Mouse (Mus musculus) liver, adult 2 months (tissue): ENCODE results near the gene Ebf1.

Experiments
- CTCF ChIP-seq: fragments of 200-500 bp; IDR thresholded peaks from 2 replicates; pipeline ENCODE4 v1.5.1; 2011; ENCODE audit warnings: low read depth, low read length, control low read depth
- POLR2A ChIP-seq: fragments of 200-500 bp; IDR thresholded peaks from 2 replicates; pipeline ENCODE4 v1.6.1; 2011; ENCODE audit warnings: low read length, control low read depth; ENCODE audit not compliant: insufficient read depth; ENCODE audit errors: extremely low read depth

DNA sequence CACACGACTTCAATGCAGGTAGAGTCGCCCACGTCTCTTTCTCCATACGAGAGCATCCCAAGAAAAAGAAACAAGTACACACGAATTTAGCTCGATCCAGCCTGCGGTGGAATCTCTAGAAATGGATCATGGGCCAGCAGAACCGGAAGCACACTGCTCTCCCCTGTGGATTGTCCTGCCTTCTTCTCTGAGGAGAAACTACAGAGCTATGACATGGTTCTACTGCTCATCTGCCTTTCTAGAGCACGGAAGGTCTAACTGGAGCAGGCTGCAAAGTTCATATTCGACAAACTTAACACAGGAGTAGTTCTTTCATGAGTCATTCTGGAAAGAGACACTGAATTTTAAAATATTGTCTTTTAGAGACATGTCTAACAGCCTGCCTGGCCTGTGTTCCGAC, 8.5 kb upstream of the Ebf1 start:
- TF ChIP-seq CTCF, result no peak
- TF ChIP-seq POLR2A, result no peak
